Mouse (Mus musculus): Measurements from ENCODE around the gene Ccdc62.
A peak's percentile ranks its signal among the peaks of the same experiment; 100 is the strongest.

Gene Ccdc62

GRCm38 (mm10) chr5:123938479-123938878 is 8.0 kb downstream of the Ccdc62 start:
- DNase-seq, result no peak

- no peak for DNase-seq
These were observed 16.1 kb downstream of the Ccdc62 start for GRCm38 (mm10) chr5:123946546-123946945.

GRCm38 (mm10) chr5:123947041-123947761 is 16.7 kb downstream of the Ccdc62 start:
- DNase-seq, result peak in 1 of 2 experiments; percentile 52

GRCm38 (mm10) chr5:123952365-123953045 is 22.0 kb downstream of the Ccdc62 start:
- DNase-seq, result no peak

GRCm38 (mm10) chr5:123957213-123957612 is 26.7 kb downstream of the Ccdc62 start:
- DNase-seq, result no peak

GRCm38 (mm10) chr5:123959018-123959417 is 28.5 kb downstream of the Ccdc62 start:
- no peak for DNase-seq

GRCm38 (mm10) chr5:123960129-123960528 is 29.6 kb downstream of the Ccdc62 start:
- DNase-seq, result no peak

GRCm38 (mm10) chr5:123961046-123961445 is 30.6 kb downstream of the Ccdc62 start:
- DNase-seq, result no peak

GRCm38 (mm10) chr5:123964208-123964607 is 33.7 kb downstream of the Ccdc62 start:
- no peak for DNase-seq

- DNase-seq, result no peak
These were observed 36.3 kb downstream of the Ccdc62 start for GRCm38 (mm10) chr5:123966759-123967158.

GRCm38 (mm10) chr5:123968468-123968867 is 38.0 kb downstream of the Ccdc62 start:
- DNase-seq, result no peak

GRCm38 (mm10) chr5:123969216-123969615 is 38.7 kb downstream of the Ccdc62 start:
- DNase-seq, result peak; percentile 75 to 82

GRCm38 (mm10) chr5:123970576-123970975 is 40.1 kb downstream of the Ccdc62 start:
- no peak for DNase-seq

GRCm38 (mm10) chr5:123972453-123972852 is 42.0 kb downstream of the Ccdc62 start:
- DNase-seq, result no peak

- DNase-seq, result peak; percentile 91 to 96
These were observed 43.1 kb downstream of the Ccdc62 start, which contains the start of gene Hip1r for GRCm38 (mm10) chr5:123973299-123974178. Gene Hip1r (plus strand): TSS chr5:123973628.

- DNase-seq, result no peak
These were observed 43.7 kb downstream of the Ccdc62 start for GRCm38 (mm10) chr5:123974179-123974485.

- peak in 1 of 2 experiments; percentile 37 for DNase-seq
These were observed 44.2 kb downstream of the Ccdc62 start for GRCm38 (mm10) chr5:123974616-123975111.

- peak; percentile 49 to 72 for DNase-seq
These were observed 45.2 kb downstream of the Ccdc62 start for GRCm38 (mm10) chr5:123975668-123976180.

GRCm38 (mm10) chr5:123977231-123977630 is 46.8 kb downstream of the Ccdc62 start:
- DNase-seq, result peak; percentile 44 to 49

GRCm38 (mm10) chr5:123978131-123978530 is 47.7 kb downstream of the Ccdc62 start:
- DNase-seq, result no peak

- DNase-seq, result no peak
These were observed 48.9 kb downstream of the Ccdc62 start for GRCm38 (mm10) chr5:123979221-123979979.

GRCm38 (mm10) chr5:123979980-123980369 is 49.5 kb downstream of the Ccdc62 start:
- no peak for DNase-seq

All from kidney, postnatal 36 days (tissue).